Mouse (Mus musculus): ENCODE data around the gene Igf1r.

Igf1r gene

DNA sequence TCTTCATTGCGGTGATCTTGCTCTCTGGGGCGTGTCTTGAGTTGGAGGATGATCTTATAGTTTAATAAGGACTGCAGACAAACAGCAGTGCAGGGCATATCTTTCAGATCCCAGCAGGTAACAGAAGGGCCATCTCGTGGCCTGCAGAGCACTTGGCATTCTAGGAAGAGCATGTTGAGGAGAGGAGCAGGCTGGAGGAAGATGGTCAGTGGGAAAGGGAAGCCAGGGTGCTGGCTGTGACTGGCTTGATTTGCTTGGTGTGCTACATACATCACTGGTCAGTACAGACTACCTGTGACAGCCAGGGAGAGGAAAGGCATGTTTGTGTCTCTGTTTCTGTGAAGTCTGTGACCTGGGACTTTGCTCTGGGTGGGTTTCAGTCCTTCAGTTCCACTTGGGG is 122.8 kb downstream of the Igf1r start:
- DNase-seq (ENCODE audit: low read depth, low spot score) = no peak

- no peak for DNase-seq (ENCODE audit: low read depth, low spot score)
Observed at GRCm38 (mm10) chr7:68080122-68080845, 127.7 kb downstream of the Igf1r start.

GRCm38 (mm10) chr7:68085338-68085737 is 132.7 kb downstream of the Igf1r start:
- DNase-seq (ENCODE audit: low read depth, low spot score) = peak; percentile 64

DNA sequence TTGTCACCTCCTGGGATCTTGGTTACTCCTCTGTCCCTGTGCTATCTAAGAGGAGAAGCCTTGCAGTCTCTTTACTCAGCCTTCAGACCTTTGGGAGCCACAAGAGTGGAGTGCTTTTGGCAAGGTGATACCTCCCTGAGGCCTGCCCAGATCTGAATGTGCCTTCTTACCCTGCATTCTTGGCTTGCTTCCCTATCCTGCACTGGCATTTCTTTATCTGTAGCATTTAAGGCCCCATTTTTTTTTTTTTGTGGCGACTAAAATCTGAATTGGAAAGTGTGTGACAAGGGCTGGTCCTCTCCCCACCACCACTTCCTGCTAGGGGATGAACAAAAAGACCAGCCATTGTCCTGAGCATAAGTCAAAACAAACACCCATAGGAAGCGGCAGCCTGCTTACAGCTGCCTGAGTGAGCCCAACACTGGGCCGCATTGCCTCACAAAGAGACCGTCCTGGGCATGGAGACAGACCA is 133.3 kb downstream of the Igf1r start:
- DNase-seq (ENCODE audit: low read depth, low spot score) = no peak

DNA sequence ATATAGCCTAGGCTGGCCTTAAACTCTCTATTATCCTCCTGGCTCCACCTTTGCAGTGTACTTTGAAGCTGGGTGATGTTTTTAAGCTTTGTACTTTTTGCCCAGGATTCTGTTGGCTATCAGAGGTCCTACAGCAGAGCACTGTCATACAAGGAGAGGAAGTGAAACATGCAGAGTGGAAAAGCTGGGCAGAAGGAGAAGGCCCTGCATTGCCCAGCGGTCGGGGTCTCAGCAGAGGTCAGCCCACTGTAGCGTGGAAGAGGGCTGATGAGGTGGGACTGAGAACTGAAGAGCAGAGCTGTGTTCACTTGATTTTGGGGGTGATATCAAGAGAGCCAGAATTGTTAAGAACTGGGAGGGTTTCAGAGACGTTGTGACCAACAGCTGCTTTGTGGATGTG is 134.9 kb downstream of the Igf1r start:
- no peak for DNase-seq (ENCODE audit: low read depth, low spot score)

DNA sequence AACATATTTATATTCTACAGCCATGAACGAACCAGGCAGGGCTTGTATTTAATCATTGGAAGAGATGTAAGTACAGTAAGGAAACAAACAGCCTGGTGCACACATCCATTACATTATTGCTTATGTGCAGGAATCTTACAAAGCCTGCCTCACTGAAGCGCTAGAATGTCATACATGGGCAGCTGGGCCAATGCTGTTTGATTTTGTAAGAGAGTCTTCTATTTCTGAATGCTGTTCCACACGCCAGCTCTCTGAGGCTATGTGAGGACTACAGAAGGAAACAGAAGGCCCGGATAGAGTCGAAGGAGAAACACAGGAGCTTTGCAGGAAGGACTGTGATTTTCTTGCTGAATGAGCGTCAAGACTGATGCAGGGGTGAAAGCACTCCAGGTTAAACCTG is 136.2 kb downstream of the Igf1r start:
- no peak for DNase-seq (ENCODE audit: low read depth, low spot score)

- DNase-seq (ENCODE audit: low read depth, low spot score) = no peak
Observed at GRCm38 (mm10) chr7:68089725-68090124, 137.1 kb downstream of the Igf1r start.

DNA sequence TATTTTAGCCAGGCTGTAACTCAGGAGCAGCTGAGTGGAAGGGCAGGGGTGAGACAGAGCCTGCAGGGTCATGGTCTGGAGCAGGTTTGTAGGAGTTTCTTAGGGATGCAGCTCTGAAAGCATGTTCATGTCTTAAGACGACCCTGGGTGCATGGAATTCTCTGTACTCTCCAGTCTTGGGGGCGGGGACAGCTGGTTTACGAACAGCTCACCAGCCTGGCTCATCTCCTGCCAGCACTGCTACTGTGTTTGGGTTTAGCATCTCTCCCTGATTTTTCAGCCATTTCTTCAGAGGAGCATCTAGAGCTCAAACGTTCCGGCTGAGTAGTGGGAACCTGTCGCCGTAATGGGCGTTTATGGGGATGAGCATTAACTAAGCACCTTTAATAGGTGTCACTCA is 137.9 kb downstream of the Igf1r start:
- no peak for DNase-seq (ENCODE audit: low read depth, low spot score)

DNA sequence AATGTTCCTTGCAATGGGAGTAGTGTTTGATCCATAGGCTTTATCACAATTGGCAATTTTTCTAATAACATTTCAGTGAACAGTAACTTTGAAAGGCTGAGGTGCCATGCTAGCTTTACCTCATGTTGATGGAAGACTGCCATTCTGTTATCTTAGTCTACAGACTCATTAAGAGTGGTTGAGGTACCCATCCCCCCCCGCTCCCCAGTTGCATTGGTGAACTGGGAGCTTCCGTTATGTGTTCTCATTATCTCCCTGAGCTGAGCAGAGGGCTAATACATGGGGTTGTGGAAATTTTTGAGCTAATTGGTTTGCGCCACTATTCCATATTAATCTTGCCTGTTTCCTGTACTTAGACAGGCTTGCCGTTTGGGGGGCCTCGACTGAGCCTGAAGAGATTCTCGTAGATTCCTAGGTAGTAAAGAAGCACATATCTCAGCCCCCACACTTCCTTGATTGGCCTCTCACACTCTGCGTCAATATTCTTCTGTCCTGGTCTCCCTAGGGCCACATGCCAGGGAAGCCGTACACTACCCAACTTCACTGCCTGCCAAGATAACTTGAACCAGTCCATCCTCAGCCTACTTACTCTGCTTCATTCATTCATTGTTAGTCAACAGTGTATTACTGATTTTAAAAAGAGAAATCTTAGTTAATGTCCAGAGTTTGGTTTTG is 139.8 kb downstream of the Igf1r start:
- no peak for DNase-seq (ENCODE audit: low read depth, low spot score)

- no peak for DNase-seq (ENCODE audit: low read depth, low spot score)
Observed at GRCm38 (mm10) chr7:68093817-68094216, 141.2 kb downstream of the Igf1r start.

DNA sequence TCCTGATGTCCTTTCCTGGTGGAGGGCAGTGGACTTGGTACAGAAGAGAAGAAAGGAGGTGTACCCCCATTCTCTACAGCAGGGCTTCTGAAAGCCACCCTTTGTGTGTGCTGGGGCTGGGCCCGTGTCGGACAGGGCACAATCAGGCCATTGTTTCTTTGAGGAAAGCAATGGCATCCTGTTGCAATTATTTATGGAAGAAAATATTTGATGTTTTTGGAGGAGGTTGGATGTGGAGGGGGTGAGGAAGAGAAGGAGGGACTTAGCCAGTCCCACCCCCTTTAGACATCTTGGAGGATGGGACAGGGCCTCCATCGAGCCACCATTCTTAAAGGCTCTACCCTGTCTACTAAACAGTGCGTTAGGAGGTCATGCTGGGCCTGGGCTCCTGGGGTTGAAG is 142.9 kb downstream of the Igf1r start:
- DNase-seq (ENCODE audit: low read depth, low spot score) = no peak

DNA sequence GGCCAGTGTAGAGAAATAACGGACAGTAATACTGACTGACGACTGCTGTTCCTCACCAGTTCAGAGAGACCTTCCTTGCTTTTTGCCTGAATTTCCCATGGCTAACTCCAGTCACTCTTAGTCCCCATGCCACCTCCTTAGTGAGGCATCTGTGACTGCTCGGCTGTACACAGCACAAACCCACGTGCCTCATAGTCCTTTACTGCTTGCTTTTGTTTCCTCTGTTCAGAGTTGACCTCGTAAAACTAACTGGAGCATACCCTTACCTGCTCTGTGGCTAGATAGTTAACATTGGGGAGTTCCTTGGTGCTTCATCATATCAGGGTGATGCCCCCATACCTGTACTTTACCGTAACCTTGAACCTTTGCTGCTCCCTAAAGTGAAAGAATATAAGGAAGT is 143.8 kb downstream of the Igf1r start:
- DNase-seq (ENCODE audit: low read depth, low spot score) = no peak

GRCm38 (mm10) chr7:68097081-68097836 is 144.6 kb downstream of the Igf1r start:
- DNase-seq (ENCODE audit: low read depth, low spot score) = no peak

DNA sequence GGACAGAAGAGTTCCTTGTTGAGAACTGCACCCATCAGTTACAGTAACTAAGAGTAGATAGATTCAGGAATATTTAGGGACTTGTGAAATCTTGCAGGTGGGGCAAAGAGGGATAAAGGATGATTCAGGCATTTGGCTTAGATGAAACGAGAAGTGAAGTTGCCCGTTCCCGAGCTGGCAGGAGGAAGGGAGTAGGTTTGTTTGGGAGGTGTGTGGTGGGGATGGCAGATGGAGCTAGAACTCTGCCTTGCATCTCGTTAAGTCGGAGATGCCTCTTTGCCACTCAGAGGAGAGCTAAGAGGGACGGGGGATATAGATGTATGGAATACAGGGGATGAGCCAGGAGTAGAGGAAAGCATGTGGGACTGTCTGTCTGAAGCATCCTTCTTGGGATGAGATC is 145.5 kb downstream of the Igf1r start:
- DNase-seq (ENCODE audit: low read depth, low spot score) = no peak

DNA sequence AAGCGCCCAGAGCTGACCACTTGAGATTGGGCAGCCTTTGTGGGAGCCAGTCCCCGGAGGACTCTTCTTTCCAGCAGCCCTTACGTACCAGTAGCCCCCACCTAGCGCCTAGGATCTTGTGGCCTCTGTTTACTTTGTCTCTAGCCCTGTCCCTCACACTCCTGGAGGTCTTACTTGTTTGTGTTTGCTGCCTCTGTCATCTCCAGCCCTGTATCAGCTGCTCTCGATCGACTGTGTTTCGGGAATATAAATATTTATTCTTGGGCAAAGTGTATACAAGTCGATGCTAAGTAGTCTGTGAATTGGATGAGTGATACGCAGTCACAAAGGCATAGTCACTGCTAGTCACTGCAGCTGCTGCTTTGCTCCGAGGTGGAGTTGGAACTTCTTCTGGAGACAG is 147.8 kb downstream of the Igf1r start:
- DNase-seq (ENCODE audit: low read depth, low spot score) = no peak

DNA sequence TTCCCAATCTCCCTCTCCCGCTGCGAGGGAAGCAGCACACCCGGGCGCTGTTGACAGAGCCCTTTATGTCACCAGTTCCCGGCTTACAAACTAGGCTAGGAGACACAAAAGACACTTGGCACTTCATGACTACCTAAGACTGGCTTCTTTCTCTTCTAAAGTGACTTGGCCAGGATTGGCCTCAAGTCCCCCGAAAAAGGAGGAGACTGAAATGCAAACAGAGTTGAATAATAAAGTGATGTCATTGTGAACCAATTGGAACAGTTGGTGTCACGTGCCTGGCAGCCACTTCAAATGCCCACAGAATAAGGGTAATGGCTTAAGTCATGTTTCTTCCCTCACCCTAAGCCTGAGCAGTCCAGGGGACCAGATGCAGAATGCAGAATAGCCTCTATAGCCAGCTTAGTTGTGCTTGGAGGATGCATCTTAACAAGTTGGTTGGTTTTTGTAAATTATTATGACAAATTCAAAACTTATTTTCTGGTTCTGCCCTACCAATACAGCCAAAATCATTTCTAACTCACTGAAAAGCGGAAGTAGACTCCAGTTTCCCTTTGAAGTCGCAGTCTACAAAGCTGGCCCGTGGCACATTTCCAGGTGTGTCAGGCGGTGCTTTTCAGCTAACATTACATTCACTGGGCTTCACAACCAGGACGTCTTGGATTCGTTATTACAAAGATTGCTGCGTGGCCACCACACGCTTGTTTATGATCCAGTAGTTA is 150.0 kb downstream of the Igf1r start:
- DNase-seq (ENCODE audit: low read depth, low spot score) = no peak

GRCm38 (mm10) chr7:68103178-68103530 is 150.5 kb downstream of the Igf1r start:
- DNase-seq (ENCODE audit: low read depth, low spot score) = no peak

DNA sequence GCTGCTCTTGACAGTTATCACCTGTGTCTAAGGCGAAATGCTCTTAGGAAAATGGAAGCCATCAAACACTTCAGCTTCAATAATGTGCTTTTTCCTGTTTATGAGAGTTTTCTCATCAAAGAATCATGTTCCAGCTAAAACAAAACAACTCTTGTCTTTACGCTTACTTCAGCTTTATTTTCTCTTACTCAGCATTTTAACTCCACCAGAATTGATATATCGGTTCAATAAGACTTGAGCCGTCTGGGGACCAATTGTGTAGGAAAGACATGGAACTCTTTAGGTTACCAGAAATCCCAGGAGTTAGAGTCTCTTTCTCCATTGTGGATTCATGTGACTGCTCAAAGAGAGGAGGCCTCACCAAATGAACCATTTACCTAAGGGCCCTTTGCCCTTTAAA is 158.9 kb downstream of the Igf1r start:
- no peak for DNase-seq (ENCODE audit: low read depth, low spot score)

DNA sequence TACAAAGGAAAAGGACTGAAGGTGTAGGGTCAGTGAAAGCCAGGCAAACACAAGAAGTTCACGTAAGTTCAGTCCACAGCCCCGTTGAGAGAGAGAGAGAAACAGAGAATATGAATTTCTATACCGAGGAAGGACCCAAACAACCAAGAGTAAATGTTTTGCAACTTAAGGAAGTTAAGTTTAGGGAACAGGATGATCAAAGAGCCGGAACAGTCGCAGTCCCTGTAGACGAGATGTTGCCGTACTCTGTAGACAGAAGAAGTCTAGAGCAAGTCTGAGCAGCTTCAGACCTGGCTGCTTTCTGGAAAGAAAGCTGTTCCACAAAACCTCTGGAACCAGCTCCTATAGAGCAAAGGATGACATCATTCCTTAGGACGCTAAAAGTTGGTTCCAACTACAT is 160.0 kb downstream of the Igf1r start:
- DNase-seq (ENCODE audit: low read depth, low spot score) = no peak

- no peak for DNase-seq (ENCODE audit: low read depth, low spot score)
Observed at GRCm38 (mm10) chr7:68114364-68114763, 161.7 kb downstream of the Igf1r start.

- DNase-seq (ENCODE audit: low read depth, low spot score) = no peak
Observed at GRCm38 (mm10) chr7:68114983-68115715, 162.5 kb downstream of the Igf1r start.
